Mouse (Mus musculus): ENCODE measurements at regions not wholly inside any gene's neighbourhood (a gene's known extent, or its start where the extent isn't known, plus 50 kb on each side); places are given as distances from the start of the nearest gene placed in this dataset.
A peak's percentile ranks its signal among the peaks of the same experiment; 100 is the strongest.

DNA sequence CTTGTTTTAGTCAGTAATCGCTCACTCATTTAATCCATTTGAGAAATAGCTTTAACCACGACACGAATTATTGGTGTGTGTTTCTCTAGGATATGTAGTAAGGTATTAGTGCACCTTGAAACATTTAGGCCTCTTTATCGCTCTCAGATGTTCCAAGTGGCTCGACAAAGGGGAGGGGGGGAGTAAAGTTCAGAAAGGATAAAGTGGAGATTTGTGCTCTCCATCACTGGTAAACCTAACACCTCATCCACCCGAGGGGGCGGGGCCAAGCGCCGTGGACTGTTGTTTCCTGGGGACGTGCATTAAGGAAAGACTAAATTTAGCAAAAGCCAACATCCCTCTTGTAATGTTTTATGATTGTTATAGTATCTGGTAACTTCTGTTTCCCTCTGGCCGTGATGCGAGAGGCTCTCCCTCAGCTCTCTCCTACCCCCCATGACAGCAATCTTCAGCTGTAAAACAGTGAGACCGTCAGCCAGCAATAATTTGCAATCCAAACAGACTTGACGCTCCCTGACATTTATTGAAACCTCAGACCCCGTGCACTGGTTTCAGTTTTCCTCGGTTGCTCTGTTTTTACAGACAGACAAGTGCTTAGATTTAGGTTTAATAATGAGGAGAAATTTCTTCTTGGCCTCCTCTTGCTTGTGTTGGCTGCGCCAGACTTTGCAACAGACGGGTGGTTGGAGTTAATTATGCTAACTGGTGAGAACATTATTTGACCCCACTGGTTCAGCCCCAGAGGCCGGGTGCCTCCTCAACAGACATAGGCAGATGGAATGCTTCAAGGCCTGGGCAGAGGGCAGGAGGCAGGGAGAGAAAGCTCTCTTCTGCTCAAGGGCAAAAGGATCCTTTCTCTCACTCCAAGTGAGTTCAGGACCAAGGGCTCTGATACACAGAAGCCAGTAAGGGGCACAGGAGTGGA is 542.8 kb upstream of the Sox9 start:
- Histone ChIP-seq H3K27me3 (ENCODE audit: control insufficient read depth, insufficient read depth, low read length) (no peaks in the 10 kb centered on the region), H3K9me3 (ENCODE audit: control insufficient read depth, low read length) (no peaks in the 10 kb centered on the region), H3K4me2 (replicated peaks; ENCODE audit: low read depth, low read length, severe bottlenecking) (peak overlapping the region; percentile 33), H3K36me3 (ENCODE audit: control insufficient read depth, insufficient read depth, low read length) (no peaks in the 10 kb centered on the region), H3K9ac (ENCODE audit: low read depth, low read length, severe bottlenecking) (no peak overlapping the region), H3K4me3 (replicated peaks; ENCODE audit: low read length) (no peak overlapping the region), H3K4me1 (ENCODE audit: control insufficient read depth, insufficient read depth, low read length) (peaks cover 12% of the 10 kb centered on the region), H3K27ac (replicated peaks; ENCODE audit: low read depth, low read length) (no peak overlapping the region)
- WGBS: 15% methylated on average over 19 of the region's 19 CpGs
- DNase-seq (ENCODE audit: low spot score): peak; percentile 34
- ATAC-seq (ENCODE audit: low FRiP score, low read depth): peak; percentile 70; the same call in 1 of the 2 replicates
- TF ChIP-seq POLR2A (IDR thresholded peaks at IDR 0.05; ENCODE audit: borderline replicate concordance, extremely low read depth, insufficient read depth, insufficient read length): no peak

GRCm38 (mm10) chr11:112252548-112252947 is 529.5 kb upstream of the Sox9 start:
- no peak for TF ChIP-seq POLR2A (IDR thresholded peaks at IDR 0.05; ENCODE audit: borderline replicate concordance, extremely low read depth, insufficient read depth, insufficient read length)
- Histone ChIP-seq H3K4me3 (replicated peaks; ENCODE audit: low read length) (no peak overlapping the region), H3K4me2 (replicated peaks; ENCODE audit: low read depth, low read length, severe bottlenecking) (no peak overlapping the region), H3K27me3 (ENCODE audit: control insufficient read depth, insufficient read depth, low read length) (no peaks in the 10 kb centered on the region), H3K36me3 (ENCODE audit: control insufficient read depth, insufficient read depth, low read length) (no peaks in the 10 kb centered on the region), H3K9me3 (ENCODE audit: control insufficient read depth, low read length) (no peaks in the 10 kb centered on the region), H3K9ac (ENCODE audit: low read depth, low read length, severe bottlenecking) (no peak overlapping the region), H3K27ac (replicated peaks; ENCODE audit: low read depth, low read length) (no peak overlapping the region), H3K4me1 (ENCODE audit: control insufficient read depth, insufficient read depth, low read length) (no peaks in the 10 kb centered on the region)
- ATAC-seq (ENCODE audit: low FRiP score, low read depth) (no peak), DNase-seq (ENCODE audit: low spot score) (no peak)
- 93% methylated on average over 1 of the region's 1 CpGs for WGBS

DNA sequence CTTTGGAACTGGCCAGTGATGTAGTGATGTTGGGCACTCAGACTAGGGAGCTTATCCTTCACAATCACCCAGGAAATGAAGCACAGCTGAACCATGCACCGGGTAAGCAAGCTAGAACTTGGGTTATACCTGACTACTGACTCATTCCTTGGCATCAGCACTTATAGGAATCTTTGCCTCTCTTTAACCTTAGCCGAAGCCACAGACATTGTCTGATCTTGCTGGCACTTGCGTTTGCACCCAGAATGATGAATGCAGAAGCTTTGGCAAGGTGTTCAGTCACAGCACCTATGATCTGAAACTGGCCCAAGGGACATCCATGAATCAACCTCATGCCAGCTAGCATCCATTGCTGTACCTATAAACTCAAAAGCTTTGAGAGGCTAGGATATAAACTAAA is 529.0 kb upstream of the Sox9 start:
- Histone ChIP-seq H3K36me3 (ENCODE audit: control insufficient read depth, insufficient read depth, low read length) (no peaks in the 10 kb centered on the region), H3K27me3 (ENCODE audit: control insufficient read depth, insufficient read depth, low read length) (no peaks in the 10 kb centered on the region), H3K4me1 (ENCODE audit: control insufficient read depth, insufficient read depth, low read length) (no peaks in the 10 kb centered on the region), H3K4me3 (replicated peaks; ENCODE audit: low read length) (no peak overlapping the region), H3K9ac (ENCODE audit: low read depth, low read length, severe bottlenecking) (no peak overlapping the region), H3K9me3 (ENCODE audit: control insufficient read depth, low read length) (no peaks in the 10 kb centered on the region), H3K27ac (replicated peaks; ENCODE audit: low read depth, low read length) (no peak overlapping the region), H3K4me2 (replicated peaks; ENCODE audit: low read depth, low read length, severe bottlenecking) (no peak overlapping the region)
- ATAC-seq (ENCODE audit: low FRiP score, low read depth) (no peak), DNase-seq (ENCODE audit: low spot score) (no peak)
- no peak for TF ChIP-seq POLR2A (IDR thresholded peaks at IDR 0.05; ENCODE audit: borderline replicate concordance, extremely low read depth, insufficient read depth, insufficient read length)
- 87% methylated on average over 3 of the region's 3 CpGs for WGBS

DNA sequence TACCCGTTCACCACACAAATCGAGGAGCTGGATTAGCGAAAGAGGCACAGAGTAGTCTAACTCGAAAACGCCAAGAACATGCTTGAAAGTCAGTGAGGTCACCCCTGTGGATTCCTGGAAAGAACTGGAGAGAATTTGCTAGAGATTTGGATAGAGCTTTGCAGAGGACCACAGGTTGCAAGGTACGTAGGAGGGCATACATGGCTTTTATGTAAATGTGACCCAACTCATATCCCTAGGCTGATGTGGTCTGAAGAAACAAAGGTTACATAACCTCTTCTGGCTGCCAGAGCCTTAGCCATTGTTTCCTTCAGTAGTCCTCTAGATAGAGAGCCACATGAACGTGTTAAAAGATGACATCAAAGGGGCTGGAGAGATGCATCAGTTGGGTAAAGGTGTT is 525.7 kb upstream of the Sox9 start:
- Histone ChIP-seq H3K4me3 (replicated peaks; ENCODE audit: low read length) (no peak overlapping the region), H3K27me3 (ENCODE audit: control insufficient read depth, insufficient read depth, low read length) (no peaks in the 10 kb centered on the region), H3K27ac (replicated peaks; ENCODE audit: low read depth, low read length) (no peak overlapping the region), H3K9me3 (ENCODE audit: control insufficient read depth, low read length) (no peaks in the 10 kb centered on the region), H3K36me3 (ENCODE audit: control insufficient read depth, insufficient read depth, low read length) (no peaks in the 10 kb centered on the region), H3K4me1 (ENCODE audit: control insufficient read depth, insufficient read depth, low read length) (no peaks in the 10 kb centered on the region), H3K4me2 (replicated peaks; ENCODE audit: low read depth, low read length, severe bottlenecking) (no peak overlapping the region), H3K9ac (ENCODE audit: low read depth, low read length, severe bottlenecking) (no peak overlapping the region)
- 90% methylated on average over 7 of the region's 7 CpGs for WGBS
- no peak for TF ChIP-seq POLR2A (IDR thresholded peaks at IDR 0.05; ENCODE audit: borderline replicate concordance, extremely low read depth, insufficient read depth, insufficient read length)
- ATAC-seq (ENCODE audit: low FRiP score, low read depth) (no peak), DNase-seq (ENCODE audit: low spot score) (no peak)

DNA sequence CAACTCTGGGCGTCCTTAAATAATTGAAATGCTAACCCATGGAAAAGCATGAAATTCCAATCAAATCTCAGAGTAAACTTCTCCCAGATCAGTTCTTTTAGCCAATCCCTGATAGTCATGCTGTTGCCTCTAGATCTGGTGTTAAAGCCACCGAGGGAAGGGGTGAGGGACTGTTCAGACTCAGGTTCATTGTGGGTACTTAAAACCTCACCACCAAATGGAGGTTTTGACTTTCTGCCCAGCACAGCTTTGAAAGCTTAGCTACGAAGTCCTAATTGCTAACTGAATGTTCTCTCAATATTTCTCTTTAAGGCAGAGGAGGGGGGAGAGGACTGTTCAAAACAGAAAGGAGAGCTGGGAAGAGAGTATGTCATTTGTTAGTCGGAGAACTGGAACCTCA is 517.9 kb upstream of the Sox9 start:
- TF ChIP-seq POLR2A (IDR thresholded peaks at IDR 0.05; ENCODE audit: borderline replicate concordance, extremely low read depth, insufficient read depth, insufficient read length): no peak
- Histone ChIP-seq H3K27ac (replicated peaks; ENCODE audit: low read depth, low read length) (no peak overlapping the region), H3K27me3 (ENCODE audit: control insufficient read depth, insufficient read depth, low read length) (no peaks in the 10 kb centered on the region), H3K9ac (ENCODE audit: low read depth, low read length, severe bottlenecking) (no peak overlapping the region), H3K9me3 (ENCODE audit: control insufficient read depth, low read length) (no peaks in the 10 kb centered on the region), H3K4me2 (replicated peaks; ENCODE audit: low read depth, low read length, severe bottlenecking) (no peak overlapping the region), H3K36me3 (ENCODE audit: control insufficient read depth, insufficient read depth, low read length) (no peaks in the 10 kb centered on the region), H3K4me3 (replicated peaks; ENCODE audit: low read length) (no peak overlapping the region), H3K4me1 (ENCODE audit: control insufficient read depth, insufficient read depth, low read length) (peaks cover 3% of the 10 kb centered on the region; the same call in 1 of the 2 replicates)
- WGBS: 58% methylated on average over 4 of the region's 4 CpGs
- ATAC-seq (ENCODE audit: low FRiP score, low read depth) (peak; percentile 41; the same call in 1 of the 2 replicates), DNase-seq (ENCODE audit: low spot score) (no peak)

Measured in limb, embryonic 14.5 days (tissue).